Mouse (Mus musculus) ES-E14 (cell line): ENCODE measurements around the gene Gjb3.

Source experiments
- HCFC1 ChIP-seq: IDR thresholded peaks from 2 replicates; pipeline ENCODE4 v1.6.1; 2012; ENCODE audit warnings: low read length, inconsistent platforms, borderline replicate concordance; ENCODE audit not compliant: insufficient read depth
- ZC3H11A ChIP-seq: IDR thresholded peaks from 2 replicates; pipeline ENCODE4 v1.6.1; 2012; ENCODE audit warnings: low read depth, mild to moderate bottlenecking, inconsistent platforms, low read length, borderline replicate concordance

DNA sequence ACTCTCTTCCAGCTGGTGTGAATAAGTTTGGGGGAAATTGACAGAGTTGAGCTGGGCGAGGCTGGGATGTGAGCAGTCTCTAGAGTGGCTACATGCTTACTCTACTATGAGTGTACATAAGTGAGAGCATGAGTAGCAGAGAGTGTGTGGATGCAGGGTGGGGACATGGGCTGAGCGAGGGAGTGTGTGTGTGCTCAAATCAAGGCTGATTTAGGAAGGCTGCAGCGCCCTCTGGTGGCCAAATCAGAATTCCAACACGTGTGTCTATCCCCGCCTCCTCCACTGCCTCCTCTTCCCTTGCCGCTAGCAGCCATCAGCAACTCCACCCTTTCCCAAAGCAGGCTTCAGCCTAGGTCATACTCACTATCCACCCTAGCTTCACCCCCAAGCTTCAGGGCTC lies 5.9 kb downstream of the Gjb3 start:
- TF ChIP-seq ZC3H11A (peak; percentile 51; the same call in 1 of the 2 replicates), HCFC1 (no peak)
